Mouse (Mus musculus): ENCODE measurements around the gene Rpl27.
A peak's percentile ranks its signal among the peaks of the same experiment; 100 is the strongest.
"Not testable (repeated sequence)": the region's sequence is repeated elsewhere in the genome, so short reads cannot be mapped to it uniquely, and the experiment has no call there.

Gene Rpl27

GRCm38 (mm10) chr11:101468731-101469130 is 26.6 kb downstream of the Rpl27 start:
- peak in 1 of 2 experiments; percentile 31 for DNase-seq

GRCm38 (mm10) chr11:101469155-101469554 is 27.1 kb downstream of the Rpl27 start:
- DNase-seq, result no peak

- no peak for DNase-seq
Measured at GRCm38 (mm10) chr11:101470206-101470605, 28.1 kb downstream of the Rpl27 start.

- peak; percentile 39 to 46 for DNase-seq
Measured at GRCm38 (mm10) chr11:101471926-101472325, 29.8 kb downstream of the Rpl27 start.

GRCm38 (mm10) chr11:101472336-101472735 is 30.2 kb downstream of the Rpl27 start:
- peak; percentile 46 to 71 for DNase-seq

GRCm38 (mm10) chr11:101473686-101474085 is 31.6 kb downstream of the Rpl27 start:
- not testable (repeated sequence) for DNase-seq

GRCm38 (mm10) chr11:101474298-101474697 is 32.2 kb downstream of the Rpl27 start:
- no peak for DNase-seq

DNA sequence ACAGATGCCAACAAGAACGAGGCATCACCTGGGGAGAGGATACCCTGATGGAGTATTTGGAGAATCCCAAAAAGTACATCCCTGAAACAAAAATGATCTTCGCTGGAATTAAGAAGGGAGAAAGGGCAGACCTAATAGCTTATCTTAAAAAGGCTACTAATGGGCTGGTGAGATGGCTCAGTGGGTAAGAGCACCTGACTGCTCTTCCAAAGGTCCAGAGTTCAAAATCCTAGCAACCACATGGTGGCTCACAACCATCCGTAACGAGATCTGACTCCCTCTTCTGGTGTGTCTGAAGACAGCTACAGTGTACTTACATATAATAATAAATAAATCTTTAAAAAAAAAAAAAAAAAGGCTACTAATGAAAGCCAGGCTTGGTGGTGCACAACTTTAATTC is 34.3 kb downstream of the Rpl27 start:
- not testable (repeated sequence) for DNase-seq

DNA sequence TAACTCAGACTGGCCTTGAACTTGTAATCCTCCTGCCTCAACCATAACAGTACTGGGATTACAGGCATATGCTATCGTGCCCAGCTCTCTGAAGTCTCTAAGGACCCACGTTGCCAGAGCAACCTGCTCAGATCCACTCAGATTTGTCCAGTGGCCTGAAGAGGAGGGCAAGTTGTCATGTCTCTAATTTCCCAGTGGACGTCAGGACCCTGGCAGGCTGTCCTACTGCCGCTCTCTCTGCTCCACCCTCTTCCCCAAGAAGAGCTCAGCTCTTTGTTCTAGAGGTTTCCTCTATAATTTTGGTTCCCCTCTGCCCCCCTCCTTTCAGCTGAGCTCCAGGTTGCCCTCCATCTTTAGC is 35.1 kb downstream of the Rpl27 start:
- DNase-seq, result peak; percentile 58 to 71

DNA sequence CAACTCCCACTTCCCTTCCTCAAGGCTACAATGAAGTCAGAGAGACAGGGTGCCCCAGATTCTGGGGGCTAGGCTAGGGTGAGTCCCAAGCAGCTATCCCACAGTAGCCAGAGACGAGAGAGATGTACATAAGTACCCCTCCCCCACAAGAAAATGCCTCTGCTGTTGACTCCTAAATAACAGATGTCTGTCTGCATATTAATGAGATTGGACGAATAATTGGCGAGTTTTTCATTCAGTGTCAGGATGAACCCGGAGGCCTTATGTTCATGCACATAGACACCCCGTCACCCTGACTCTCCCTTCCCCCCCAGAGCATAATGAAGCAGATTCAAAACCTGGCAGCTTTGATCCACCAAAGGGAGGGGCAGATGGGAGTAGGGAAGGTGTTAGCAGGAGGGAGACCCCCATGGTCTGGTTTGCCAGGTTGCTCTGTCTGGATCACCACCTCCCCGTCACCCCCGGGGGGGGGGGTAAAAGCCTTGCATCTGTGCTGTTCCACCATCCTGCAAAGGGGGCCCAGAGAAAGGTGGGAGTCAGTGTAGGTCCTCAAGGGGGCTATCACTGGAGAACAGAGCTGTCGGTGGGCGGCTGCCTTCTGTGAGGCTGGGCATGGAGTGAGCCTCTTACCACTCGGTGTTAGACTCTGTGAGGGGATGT is 35.6 kb downstream of the Rpl27 start:
- peak in 1 of 2 experiments; percentile 51 for DNase-seq

DNA sequence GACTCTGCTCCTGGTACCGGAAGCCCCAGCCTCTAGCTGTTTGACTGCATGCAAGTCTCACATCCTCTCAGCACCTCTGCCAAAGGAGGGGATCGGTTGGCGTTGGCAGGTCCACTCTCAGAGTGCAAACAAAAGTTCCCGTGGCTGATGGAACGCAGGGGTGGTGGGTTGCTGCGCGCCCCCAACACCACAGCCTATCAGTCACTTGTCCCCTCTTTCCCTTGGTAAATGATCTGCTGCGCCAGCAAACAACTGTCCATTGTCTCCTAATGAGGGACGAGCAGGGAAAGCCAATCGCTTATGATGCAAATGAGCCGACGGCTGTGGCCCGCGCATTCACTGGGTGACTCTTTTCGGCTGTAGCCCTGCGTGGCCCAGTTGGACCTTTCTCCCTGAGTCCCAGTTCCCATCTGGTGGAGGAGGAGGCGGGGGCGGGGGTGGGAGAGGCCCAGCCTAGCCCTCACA is 37.1 kb downstream of the Rpl27 start:
- DNase-seq, result no peak

- DNase-seq, result no peak
Measured at GRCm38 (mm10) chr11:101480912-101481311, 38.8 kb downstream of the Rpl27 start.

- DNase-seq, result no peak
Measured at GRCm38 (mm10) chr11:101483804-101484203, 41.7 kb downstream of the Rpl27 start.

GRCm38 (mm10) chr11:101484245-101484644 is 42.1 kb downstream of the Rpl27 start:
- DNase-seq, result no peak

DNA sequence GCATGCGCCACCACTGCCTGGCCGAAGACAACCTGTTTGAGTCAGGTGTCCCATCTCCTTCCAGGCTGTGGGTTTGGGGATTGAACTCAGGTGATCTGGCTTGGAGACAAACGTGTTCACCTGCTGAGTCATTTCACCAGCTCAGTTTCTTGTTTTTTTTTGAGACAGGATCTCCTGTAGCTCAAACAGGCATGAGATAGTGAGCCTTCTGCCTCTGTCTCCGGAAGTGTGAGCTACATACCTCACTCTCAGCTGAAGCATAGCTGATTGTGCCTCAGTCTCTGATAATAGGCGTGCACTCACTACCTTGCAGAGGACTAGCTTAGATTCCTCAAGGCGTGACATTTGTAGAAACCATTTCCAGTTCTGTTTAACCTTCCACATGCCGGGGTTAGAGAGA is 42.7 kb downstream of the Rpl27 start:
- DNase-seq, result no peak

GRCm38 (mm10) chr11:101485509-101486028 is 43.5 kb downstream of the Rpl27 start:
- no peak for DNase-seq

- no peak for DNase-seq
Measured at GRCm38 (mm10) chr11:101486126-101486525, 44.0 kb downstream of the Rpl27 start.

Measured in cerebellum, postnatal 14 days (tissue).